Mouse (Mus musculus) lung, postnatal 0 days (tissue): ENCODE results near the gene Myo10.

Source experiments
- CTCF ChIP-seq: IDR thresholded peaks from 2 replicates; pipeline ENCODE4 v1.5.1; 2016; ENCODE audit warnings: antibody characterized with exemption, mild to moderate bottlenecking
- EP300 ChIP-seq: IDR thresholded peaks from 2 replicates; pipeline ENCODE4 v1.6.1; 2016; ENCODE audit warnings: antibody characterized with exemption, mild to moderate bottlenecking, control low read depth

GRCm38 (mm10) chr15:25847576-25848168 lies 225.3 kb downstream of the Myo10 start:
- TF ChIP-seq EP300 (no peak), CTCF (no peak)
